Mouse (Mus musculus): ENCODE results near the gene Gucy2e. TPM values are rescaled to one million over a fixed set of nuclear protein-coding genes. Genes with fewer than 3 reads are reported as not detected.

Gene Gucy2e
- polyA plus RNA-seq, 1 experiment from 2014 or later, result 0.10 TPM

DNA sequence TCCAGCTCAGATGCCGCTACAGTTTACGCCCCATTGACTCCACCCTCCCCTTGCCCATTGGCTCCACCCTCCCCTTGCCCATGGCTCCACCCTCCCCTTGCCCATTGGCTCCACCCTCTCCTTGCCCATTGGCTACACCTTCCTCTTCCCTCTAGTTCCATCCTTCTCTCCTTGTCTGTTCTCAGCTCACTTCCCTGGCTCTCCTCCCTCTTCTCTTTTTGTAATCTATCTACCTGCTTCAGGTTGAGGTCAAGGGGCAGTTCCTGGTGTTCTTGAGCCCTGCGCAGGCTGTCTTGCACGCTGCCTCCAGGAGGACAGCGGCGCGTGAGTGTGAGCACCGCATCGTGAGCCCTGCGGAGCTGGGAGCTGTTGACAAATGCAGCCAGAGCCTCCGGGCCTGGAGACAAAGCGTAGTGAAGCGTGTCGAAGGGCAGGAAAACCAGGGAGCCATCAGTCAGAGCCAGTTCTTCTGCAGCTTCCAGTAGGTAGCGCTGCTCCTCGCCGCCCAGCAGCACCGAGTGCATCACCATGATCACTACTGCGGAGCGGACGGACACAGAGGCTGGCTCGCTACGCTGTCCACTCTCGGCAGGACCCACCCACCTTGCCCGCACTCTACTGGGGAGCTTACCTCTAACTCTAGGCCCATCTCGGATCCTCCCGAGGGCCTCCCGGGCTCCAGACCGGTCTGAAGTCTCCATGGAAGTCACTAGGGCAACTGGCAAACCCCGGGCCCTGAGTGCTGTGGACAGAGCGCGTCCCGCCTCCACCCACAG, 1.4 kb downstream of the Gucy2e start:
- no peaks in the 10 kb centered on the region for H3K9me3 ChIP-seq
- peaks cover 11% of the 10 kb centered on the region for H3K4me1 ChIP-seq
- ATAC-seq (ENCODE audit: insufficient number of reproducible peaks, insufficient read depth, low FRiP score, low TSS enrichment), result peak; percentile 57; the same call in 1 of the 2 replicates
- H3K36me3 ChIP-seq, result no peaks in the 10 kb centered on the region
- peak overlapping the region; percentile 80 for H3K4me2 ChIP-seq (replicated peaks)
- peaks cover 40% of the 10 kb centered on the region for H3K27me3 ChIP-seq
- H3K9ac ChIP-seq, result peak overlapping the region; percentile 41
- 2% methylated on average over 33 of the region's 33 CpGs for WGBS
- H3K27ac ChIP-seq, result no peak overlapping the region
- peak overlapping the region; percentile 44 for H3K4me3 ChIP-seq

DNA sequence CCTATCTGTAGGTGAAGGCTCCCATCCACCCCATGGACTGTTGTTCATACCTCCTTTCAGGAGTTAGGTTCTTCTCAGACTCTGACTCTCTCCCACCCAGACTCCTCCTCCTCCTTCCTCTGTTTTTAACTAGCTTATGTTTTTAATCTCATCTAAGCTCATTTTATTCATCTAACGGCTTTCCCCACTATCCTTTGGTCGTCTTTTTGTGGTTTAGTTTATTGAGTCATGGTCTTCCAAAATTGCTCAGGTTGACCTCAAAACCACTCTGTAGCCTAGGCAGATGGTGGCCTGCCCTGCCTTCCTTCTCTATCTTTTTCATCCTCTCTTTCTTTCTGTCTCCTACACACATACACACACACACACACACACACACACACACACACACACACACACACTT, 3.7 kb downstream of the Gucy2e start:
- H3K27me3 ChIP-seq, result peaks cover 43% of the 10 kb centered on the region
- 59% methylated on average over 2 of the region's 2 CpGs for WGBS
- no peak overlapping the region for H3K4me2 ChIP-seq (replicated peaks)

DNA sequence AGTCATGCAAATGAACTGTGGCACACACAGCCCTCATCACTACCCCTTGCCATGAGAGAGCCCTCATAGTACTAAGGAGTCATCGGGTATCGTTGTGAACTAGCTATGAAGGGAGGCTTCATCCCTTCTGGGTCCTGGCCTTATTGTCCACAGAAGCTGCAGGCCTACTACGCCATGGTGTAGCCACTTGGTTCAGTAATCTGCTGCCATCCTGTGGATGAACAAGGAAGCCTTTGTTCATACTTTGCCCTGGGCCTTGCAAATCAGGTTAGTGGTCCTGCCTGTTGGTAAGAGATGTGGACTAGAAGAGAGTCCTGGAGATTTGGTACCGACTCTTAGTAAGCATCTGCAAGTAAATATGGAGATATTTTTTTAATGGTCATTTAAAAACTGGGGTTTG, 6.4 kb downstream of the Gucy2e start:
- no peaks in the 10 kb centered on the region for H3K9me3 ChIP-seq
- no peak overlapping the region for H3K27ac ChIP-seq
- no peaks in the 10 kb centered on the region for H3K36me3 ChIP-seq
- no peak overlapping the region for H3K4me2 ChIP-seq (replicated peaks)
- H3K27me3 ChIP-seq, result peaks cover 22% of the 10 kb centered on the region
- H3K4me1 ChIP-seq, result peaks cover 4% of the 10 kb centered on the region
- no peak overlapping the region for H3K9ac ChIP-seq
- H3K4me3 ChIP-seq, result no peak overlapping the region
- ATAC-seq (ENCODE audit: insufficient number of reproducible peaks, insufficient read depth, low FRiP score, low TSS enrichment), result no peak
- 59% methylated on average over 4 of the region's 4 CpGs for WGBS

More for the DNA sequence above, 3.7 kb downstream of the Gucy2e start:
- Histone ChIP-seq H3K36me3 (no peaks in the 10 kb centered on the region), H3K4me3 (no peak overlapping the region), H3K9me3 (no peaks in the 10 kb centered on the region), H3K27ac (no peak overlapping the region), H3K9ac (no peak overlapping the region), H3K4me1 (peaks cover 11% of the 10 kb centered on the region)
- ATAC-seq (ENCODE audit: insufficient number of reproducible peaks, insufficient read depth, low FRiP score, low TSS enrichment), result no peak

DNA sequence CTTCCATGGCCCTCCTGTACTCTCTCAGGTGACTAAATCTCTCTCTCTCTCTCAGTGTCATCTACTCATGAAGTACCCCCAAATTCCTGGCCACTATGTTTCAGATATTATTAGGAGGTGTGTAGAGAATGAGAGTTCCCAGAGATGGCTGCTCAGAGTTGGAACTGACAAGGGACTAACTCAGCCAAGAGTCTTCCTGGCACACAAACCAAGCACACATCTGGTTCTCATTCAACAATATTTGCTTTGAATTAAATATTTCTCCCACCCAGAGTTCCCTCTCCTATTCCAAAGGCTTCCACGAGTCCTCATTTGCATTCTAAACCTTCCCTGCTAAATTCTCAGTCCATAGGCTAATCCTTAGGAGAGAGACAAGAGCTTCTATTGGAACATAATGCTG, 11.1 kb downstream of the Gucy2e start:
- ATAC-seq (ENCODE audit: insufficient number of reproducible peaks, insufficient read depth, low FRiP score, low TSS enrichment), result no peak
- Histone ChIP-seq H3K4me3 (no peak overlapping the region), H3K4me1 (peaks cover 4% of the 10 kb centered on the region), H3K4me2 (replicated peaks) (no peak overlapping the region), H3K9ac (no peak overlapping the region), H3K9me3 (peaks cover 8% of the 10 kb centered on the region; the same call in 1 of the 2 replicates), H3K36me3 (no peaks in the 10 kb centered on the region), H3K27ac (peak overlapping the region; percentile 32; the same call in 1 of the 2 replicates), H3K27me3 (0 out of 2 replicates have a peak, but pooled peaks cover 9% of the 10 kb centered on the region)
- WGBS, result 38% methylated on average over 1 of the region's 1 CpGs

DNA sequence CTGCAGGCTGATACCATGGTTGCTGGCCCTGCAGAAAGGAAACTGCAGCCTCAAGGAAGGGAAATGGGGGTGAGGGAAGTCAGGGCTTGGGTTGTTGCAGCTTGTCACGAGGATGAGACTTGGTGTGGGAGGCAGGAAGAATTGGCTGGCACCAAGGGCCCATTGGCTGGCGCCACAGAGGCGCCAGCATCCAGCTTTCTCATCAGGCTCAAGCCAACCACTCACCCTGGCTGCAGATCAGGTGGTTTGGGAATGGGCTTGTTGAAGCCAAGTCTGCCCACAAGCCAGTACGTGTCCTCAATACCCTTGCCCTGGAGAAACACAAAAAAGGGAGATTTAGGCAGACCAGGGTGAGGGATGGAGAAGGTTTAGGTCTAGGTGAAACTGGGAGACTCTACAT, 13.7 kb downstream of the Gucy2e start:
- Histone ChIP-seq H3K36me3 (no peaks in the 10 kb centered on the region), H3K9ac (no peak overlapping the region), H3K4me1 (peaks cover 4% of the 10 kb centered on the region), H3K4me3 (no peak overlapping the region), H3K9me3 (peaks cover 8% of the 10 kb centered on the region; the same call in 1 of the 2 replicates), H3K27ac (no peak overlapping the region), H3K27me3 (0 out of 2 replicates have a peak, but pooled peaks cover 6% of the 10 kb centered on the region), H3K4me2 (replicated peaks) (no peak overlapping the region)
- ATAC-seq (ENCODE audit: insufficient number of reproducible peaks, insufficient read depth, low FRiP score, low TSS enrichment), result no peak
- WGBS, result 80% methylated on average over 4 of the region's 4 CpGs

DNA sequence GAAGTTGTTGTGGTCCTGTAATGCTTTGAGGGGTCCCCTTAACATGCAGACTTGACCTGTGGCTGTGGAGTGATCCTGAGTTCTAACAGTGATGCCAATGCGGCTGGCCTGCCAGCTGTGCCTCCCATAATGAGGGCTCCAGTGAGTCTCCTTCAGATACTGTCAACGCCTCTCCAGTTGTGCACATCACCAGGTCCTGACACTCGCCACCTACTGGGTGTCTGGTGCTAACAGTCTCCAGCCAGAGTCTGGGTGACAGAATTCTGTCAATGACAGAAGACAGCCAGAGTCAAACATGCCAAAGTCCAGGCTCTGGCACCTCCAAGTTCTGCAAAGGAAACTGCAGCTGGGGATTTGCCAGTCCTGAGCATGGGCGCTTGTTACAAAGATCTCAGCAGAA, 15.8 kb downstream of the Gucy2e start:
- WGBS, result 72% methylated on average over 4 of the region's 4 CpGs
- Histone ChIP-seq H3K9ac (no peak overlapping the region), H3K9me3 (peaks cover 8% of the 10 kb centered on the region; the same call in 1 of the 2 replicates), H3K27ac (no peak overlapping the region), H3K27me3 (no peaks in the 10 kb centered on the region), H3K4me2 (replicated peaks) (no peak overlapping the region), H3K4me1 (peaks cover 2% of the 10 kb centered on the region), H3K4me3 (no peak overlapping the region), H3K36me3 (no peaks in the 10 kb centered on the region)
- no peak for ATAC-seq (ENCODE audit: insufficient number of reproducible peaks, insufficient read depth, low FRiP score, low TSS enrichment)

DNA sequence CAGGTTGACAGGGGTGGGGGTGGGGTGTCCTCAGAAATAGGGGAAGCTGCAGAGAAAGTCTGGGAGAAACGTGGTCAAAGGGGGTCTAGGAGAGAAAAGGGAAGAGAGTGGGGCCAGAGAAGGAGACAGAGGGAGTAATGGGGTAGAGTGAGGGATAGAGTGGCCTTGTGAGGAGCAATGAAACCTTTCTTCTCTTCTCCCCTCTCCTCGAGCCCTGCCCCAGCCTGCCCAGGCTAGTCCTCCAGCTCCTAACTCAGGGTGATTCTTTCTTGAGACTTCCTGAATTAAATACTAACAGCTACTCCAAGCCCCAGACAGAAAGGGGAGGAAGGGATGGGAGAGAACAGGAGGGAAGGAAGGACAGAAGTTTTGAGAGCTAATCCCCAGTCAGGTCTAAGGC, 18.2 kb downstream of the Gucy2e start:
- no peak for ATAC-seq (ENCODE audit: insufficient number of reproducible peaks, insufficient read depth, low FRiP score, low TSS enrichment)
- no peak overlapping the region for H3K4me3 ChIP-seq
- WGBS, result 64% methylated on average over 2 of the region's 2 CpGs
- no peak overlapping the region for H3K4me2 ChIP-seq (replicated peaks)
- H3K27me3 ChIP-seq, result no peaks in the 10 kb centered on the region
- no peak overlapping the region for H3K27ac ChIP-seq
- H3K9ac ChIP-seq, result no peak overlapping the region
- no peaks in the 10 kb centered on the region for H3K36me3 ChIP-seq
- no peaks in the 10 kb centered on the region for H3K4me1 ChIP-seq
- H3K9me3 ChIP-seq, result no peaks in the 10 kb centered on the region

DNA sequence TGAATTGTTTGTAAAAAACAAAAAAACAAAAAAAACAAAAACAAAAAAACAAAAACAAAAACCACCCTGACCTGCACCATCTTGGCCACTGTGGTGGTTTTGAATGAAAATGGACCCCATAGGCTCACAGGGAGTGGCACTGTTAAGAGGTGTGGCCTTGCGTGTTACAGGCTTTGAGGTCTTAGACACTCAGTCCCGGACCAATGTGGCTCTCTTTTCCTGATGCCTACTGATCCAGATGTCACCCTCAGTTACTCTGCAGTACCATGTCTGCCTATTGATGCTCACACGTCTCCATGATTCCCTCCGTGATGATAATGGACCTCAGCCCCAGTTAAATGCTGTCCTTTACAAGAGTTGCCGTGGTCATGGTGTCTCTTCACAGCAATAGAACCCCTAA, 19.4 kb downstream of the Gucy2e start:
- H3K36me3 ChIP-seq, result no peaks in the 10 kb centered on the region
- no peak overlapping the region for H3K27ac ChIP-seq
- no peak for ATAC-seq (ENCODE audit: insufficient number of reproducible peaks, insufficient read depth, low FRiP score, low TSS enrichment)
- H3K4me2 ChIP-seq (replicated peaks), result no peak overlapping the region
- H3K4me3 ChIP-seq, result no peak overlapping the region
- H3K27me3 ChIP-seq, result no peaks in the 10 kb centered on the region
- H3K9ac ChIP-seq, result no peak overlapping the region
- WGBS, result 87% methylated on average over 5 of the region's 5 CpGs
- no peaks in the 10 kb centered on the region for H3K9me3 ChIP-seq
- no peaks in the 10 kb centered on the region for H3K4me1 ChIP-seq

DNA sequence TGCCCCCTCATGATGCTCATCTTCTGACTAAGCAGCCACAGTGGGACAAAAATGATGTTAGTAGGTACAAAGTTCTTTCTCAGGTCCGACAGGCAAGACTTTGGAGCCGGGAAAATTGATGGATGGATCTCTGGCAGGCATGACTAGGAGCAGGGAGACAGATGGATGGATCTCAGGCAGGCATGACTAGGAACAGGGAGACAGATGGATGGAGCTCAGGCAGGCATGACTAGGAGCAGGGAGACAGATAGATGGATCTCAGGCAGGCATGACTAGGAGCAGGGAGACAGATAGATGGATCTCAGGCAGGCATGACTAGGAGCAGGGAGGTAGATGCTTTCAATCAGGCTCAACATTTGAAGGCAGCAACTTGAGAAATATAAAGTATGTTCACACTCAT, 25.4 kb downstream of the Gucy2e start:
- Histone ChIP-seq H3K9me3 (no peaks in the 10 kb centered on the region), H3K27me3 (no peaks in the 10 kb centered on the region), H3K27ac (no peak overlapping the region), H3K4me3 (peak overlapping the region; percentile 22), H3K36me3 (no peaks in the 10 kb centered on the region), H3K4me1 (no peaks in the 10 kb centered on the region), H3K9ac (no peak overlapping the region), H3K4me2 (replicated peaks) (peak overlapping the region; percentile 29)
- ATAC-seq (ENCODE audit: insufficient number of reproducible peaks, insufficient read depth, low FRiP score, low TSS enrichment), result no peak
- 42% methylated on average over 2 of the region's 2 CpGs for WGBS

DNA sequence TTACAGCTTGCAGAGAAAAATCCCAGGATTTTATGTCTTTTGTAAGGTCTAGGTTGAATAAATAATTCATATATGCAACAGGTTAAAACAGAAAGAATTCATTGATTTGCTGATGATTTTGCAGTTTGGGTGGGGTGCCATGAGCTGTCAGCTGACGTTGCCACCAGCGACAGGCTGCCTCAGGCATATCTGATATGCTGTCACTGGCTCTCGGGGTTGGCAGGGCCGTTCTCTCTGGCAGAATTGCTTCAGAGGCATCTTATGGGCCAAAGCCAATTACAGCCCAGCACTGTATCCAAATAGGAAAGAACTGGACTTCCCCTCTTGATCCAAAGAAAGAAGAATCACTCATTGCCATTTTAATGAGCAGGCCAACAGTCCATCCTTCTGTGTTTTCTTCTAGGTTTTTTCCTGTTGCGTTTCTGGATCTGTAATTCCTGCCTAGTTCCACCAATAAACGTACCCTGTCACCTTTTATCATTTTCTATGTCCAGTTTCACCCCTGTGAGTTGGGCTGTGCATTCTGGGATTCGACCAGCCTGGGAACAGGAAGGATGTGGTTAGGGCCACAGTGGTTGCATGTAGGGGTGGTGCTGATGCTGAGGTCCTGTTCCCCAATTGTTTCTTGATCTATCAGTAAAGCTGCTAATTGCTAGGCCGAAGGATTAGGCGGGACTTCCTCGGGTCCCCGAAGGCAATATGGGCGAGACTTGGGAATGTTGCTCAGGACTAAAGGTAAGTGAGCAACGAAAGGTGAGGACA, 34.2 kb downstream of the Gucy2e start:
- Histone ChIP-seq H3K27me3 (peaks cover 16% of the 10 kb centered on the region), H3K27ac (no peak overlapping the region), H3K4me2 (replicated peaks) (no peak overlapping the region), H3K9ac (no peak overlapping the region), H3K9me3 (no peaks in the 10 kb centered on the region), H3K4me1 (peaks cover under 1% of the 10 kb centered on the region; the same call in 1 of the 2 replicates), H3K36me3 (no peaks in the 10 kb centered on the region), H3K4me3 (no peak overlapping the region)
- ATAC-seq (ENCODE audit: insufficient number of reproducible peaks, insufficient read depth, low FRiP score, low TSS enrichment), result no peak
- WGBS, result 75% methylated on average over 13 of the region's 13 CpGs

DNA sequence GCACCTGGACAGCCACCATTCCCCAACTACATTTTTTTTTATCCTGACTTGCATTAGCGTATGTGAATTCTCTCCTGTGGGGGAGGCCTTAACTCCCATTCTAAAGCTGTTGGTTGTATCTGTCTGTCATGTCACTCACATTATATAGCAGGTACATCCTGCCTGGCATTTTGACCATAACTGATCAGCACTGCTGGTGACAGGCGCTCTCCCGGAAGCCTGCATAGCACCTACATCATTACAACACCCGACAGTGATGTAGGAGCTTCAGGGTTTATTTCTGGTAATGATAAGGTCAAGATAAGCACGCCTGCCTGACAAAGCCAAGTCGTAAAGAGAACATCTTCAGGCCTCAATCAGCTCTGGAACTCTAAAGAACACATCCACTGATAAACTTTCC, 36.6 kb downstream of the Gucy2e start:
- H3K4me2 ChIP-seq (replicated peaks), result no peak overlapping the region
- H3K27me3 ChIP-seq, result peaks cover 32% of the 10 kb centered on the region
- no peaks in the 10 kb centered on the region for H3K9me3 ChIP-seq
- no peak overlapping the region for H3K4me3 ChIP-seq
- H3K36me3 ChIP-seq, result no peaks in the 10 kb centered on the region
- no peak for ATAC-seq (ENCODE audit: insufficient number of reproducible peaks, insufficient read depth, low FRiP score, low TSS enrichment)
- peaks cover 8% of the 10 kb centered on the region; the same call in 1 of the 2 replicates for H3K4me1 ChIP-seq
- WGBS, result 78% methylated on average over 6 of the region's 6 CpGs
- no peak overlapping the region for H3K9ac ChIP-seq
- H3K27ac ChIP-seq, result no peak overlapping the region

DNA sequence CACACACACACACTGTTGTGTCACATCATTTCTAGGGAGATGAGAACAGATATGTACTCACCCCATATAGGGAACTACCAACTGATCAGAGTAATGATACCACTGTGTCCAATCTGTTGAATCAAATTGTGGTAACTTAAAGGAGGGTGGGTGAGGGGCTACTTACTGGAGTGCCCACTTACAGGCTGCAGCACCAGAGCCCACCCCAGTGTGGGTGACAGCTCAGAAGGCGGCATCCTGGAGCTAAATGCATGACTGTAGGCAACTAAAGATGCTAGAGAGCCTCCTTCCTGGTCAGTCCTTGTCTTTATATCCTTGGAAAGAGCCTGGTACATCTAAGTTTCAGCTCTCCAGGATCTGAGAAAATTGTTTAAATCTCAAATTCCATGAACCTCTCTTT, 37.6 kb downstream of the Gucy2e start:
- 71% methylated on average over 1 of the region's 1 CpGs for WGBS
- Histone ChIP-seq H3K4me3 (no peak overlapping the region), H3K27me3 (peaks cover 32% of the 10 kb centered on the region), H3K4me1 (peaks cover 8% of the 10 kb centered on the region; the same call in 1 of the 2 replicates), H3K4me2 (replicated peaks) (no peak overlapping the region), H3K9ac (no peak overlapping the region), H3K9me3 (no peaks in the 10 kb centered on the region), H3K27ac (no peak overlapping the region), H3K36me3 (no peaks in the 10 kb centered on the region)
- ATAC-seq (ENCODE audit: insufficient number of reproducible peaks, insufficient read depth, low FRiP score, low TSS enrichment), result no peak
